Mouse (Mus musculus) Patski (cell line): ENCODE measurements at regions not wholly inside any gene's neighbourhood (a gene's known extent, or its start where the extent isn't known, plus 50 kb on each side); places are given as distances from the start of the nearest gene placed in this dataset.
A peak's percentile ranks its signal among the peaks of the same experiment; 100 is the strongest.

ENCODE experiments used
- ATAC-seq: fragments of 100-300 bp; one replicate; pipeline ENCODE4 v1.8.0; 2021
- CTCF ChIA-PET: fragments of 350-600 bp; sonication (Branson Sonifier 250); formaldehyde crosslinking; loops from one replicate; lab custom pipeline; 2022; ENCODE audit warnings: inconsistent platforms; lab: Charles Lee
- POLR2A ChIA-PET: fragments of 350-600 bp; sonication (Branson Sonifier 250); formaldehyde crosslinking; loops from one replicate; lab custom pipeline; 2022; ENCODE audit warnings: antibody characterized with exemption, inconsistent platforms; lab: Charles Lee
- DNase-seq: peaks from one replicate; pipeline ENCODE4 v3.0.0-alpha.2; 2011; ENCODE audit warnings: low read depth, low spot score
- H3K27me3 ChIP-seq: fragments of 371-371 bp; one replicate; pipeline ENCODE4 v1.5.1; 2021
- CTCF ChIP-seq: fragments of 100-300 bp; IDR thresholded peaks from one replicate; pipeline ENCODE4 v1.5.1; 2021
- in situ Hi-C: fragments of 300-500 bp; cut with MboI; formaldehyde crosslinking; loops from 3 replicates; pipeline ENCODE4 v1.11.1; 2018; ENCODE audit warnings: low pct_unique_long_range_greater_than_20kb, mixed read lengths

DNA sequence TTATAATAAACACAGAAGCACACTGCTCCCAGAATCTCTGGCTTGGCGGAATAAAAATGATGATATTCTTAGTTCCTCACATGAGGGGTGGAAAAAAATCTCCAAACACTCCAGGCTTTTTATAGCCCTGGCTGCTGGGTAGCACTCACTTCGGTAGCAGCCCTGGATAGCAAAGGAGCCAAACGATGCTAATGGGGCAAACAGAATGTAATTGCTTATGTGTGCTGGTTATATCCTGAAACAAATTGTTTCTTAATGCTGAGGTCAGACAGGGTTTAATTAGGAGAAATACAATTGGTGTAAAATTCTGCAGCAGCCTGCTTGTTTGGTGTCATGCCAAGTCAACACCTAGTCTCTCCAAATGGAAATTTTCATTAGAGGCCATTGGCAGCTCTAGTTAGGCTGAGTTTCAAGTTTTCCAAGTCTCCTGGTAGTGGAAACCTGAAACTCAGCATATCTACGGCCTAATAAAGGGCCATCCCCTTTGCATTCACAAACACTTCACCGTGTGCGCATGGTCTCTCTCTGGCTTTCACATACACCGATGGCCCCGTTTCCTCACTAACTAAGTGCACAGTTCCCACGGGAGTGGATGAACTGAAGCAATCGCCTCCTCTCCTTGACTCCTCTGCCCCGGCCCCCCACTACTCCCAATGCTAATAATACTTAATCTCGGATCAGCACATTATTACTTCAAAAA is 524.8 kb upstream of the Nox3 start:
- no peaks in the 10 kb centered on the region for H3K27me3 ChIP-seq
- in situ Hi-C loops = no loop called here
- no peak for DNase-seq
- ATAC-seq = no peak
- ChIA-PET CTCF (no interaction called here), POLR2A (interaction anchor here (0.6 kb wide), 1 partner anchor 656 kb away, joined by 3 read pairs; no protein-coding TSS in a partner anchor)
- TF ChIP-seq CTCF = no peak

DNA sequence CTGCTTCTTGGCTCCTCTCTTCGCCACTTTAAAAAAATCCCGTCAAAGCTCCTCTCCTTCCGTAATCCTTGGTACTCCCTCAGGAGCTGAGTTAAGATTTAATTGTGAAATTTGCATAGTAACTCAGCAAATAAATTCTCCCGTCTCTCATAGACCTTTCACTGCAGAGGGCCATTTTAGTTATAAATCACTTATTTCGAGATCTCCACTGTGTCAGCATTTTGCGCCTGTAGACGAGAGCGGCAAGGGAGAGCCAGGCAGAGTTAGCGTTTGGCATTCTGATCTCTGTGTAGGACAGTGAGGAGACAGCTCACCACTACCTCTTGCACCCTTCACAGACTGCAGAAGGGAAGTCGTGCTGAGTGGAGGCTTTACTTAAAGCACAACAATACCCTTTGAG is 531.8 kb upstream of the Nox3 start:
- H3K27me3 ChIP-seq = no peaks in the 10 kb centered on the region
- in situ Hi-C loops = no loop called here
- DNase-seq (no peak), ATAC-seq (no peak)
- POLR2A ChIA-PET = interaction anchor here (0.5 kb wide), 1 partner anchor 55 kb away, joined by 3 read pairs; no protein-coding TSS in a partner anchor
- no peak for TF ChIP-seq CTCF
- CTCF ChIA-PET = no interaction called here

DNA sequence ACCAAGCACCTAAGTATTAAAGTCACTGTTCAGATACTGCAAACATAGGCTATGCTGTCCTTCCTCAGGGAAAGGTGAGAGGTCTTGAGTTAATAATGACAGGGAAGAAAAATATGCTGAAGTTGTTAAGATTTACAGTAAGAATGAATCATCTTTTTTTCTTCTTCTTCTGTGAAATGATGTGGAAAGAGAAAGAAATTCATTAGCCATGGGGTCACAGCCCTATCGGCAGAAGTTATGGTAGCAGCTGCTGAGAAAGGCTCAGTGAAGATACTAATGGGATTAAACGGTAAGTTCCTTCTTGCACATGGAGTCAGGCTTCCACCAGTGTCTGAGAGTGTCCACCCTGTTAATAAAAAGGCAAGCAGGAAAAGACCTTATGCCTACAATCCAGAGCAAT is 533.9 kb upstream of the Nox3 start:
- in situ Hi-C loops = no loop called here
- CTCF ChIA-PET = no interaction called here
- ATAC-seq (peak; percentile 78), DNase-seq (peak; percentile 38)
- H3K27me3 ChIP-seq = no peaks in the 10 kb centered on the region
- TF ChIP-seq CTCF = peak; percentile 38
- POLR2A ChIA-PET = no interaction called here

DNA sequence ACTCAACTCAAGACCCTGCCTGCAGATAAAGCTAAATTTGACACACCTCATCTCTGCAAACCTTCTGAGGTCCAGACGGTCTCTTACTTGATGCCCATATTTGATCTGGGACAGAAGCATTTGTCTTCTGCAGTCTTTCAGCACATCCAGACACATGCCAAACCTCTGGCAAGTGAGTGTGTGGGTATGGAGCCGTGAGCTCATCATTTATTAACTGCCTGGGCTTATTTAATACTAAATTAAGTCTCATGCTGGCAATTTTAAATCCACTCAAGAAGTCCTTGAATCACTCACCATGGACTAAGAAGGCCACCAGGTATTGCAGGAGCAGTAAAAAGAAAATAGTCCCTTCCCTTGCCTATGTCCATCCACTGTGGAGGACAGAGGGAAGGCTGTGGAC is 554.4 kb upstream of the Nox3 start:
- no peak for DNase-seq
- H3K27me3 ChIP-seq = no peaks in the 10 kb centered on the region
- CTCF ChIA-PET = no interaction called here
- no peak for ATAC-seq
- in situ Hi-C loops = no loop called here
- TF ChIP-seq CTCF = no peak
- POLR2A ChIA-PET = no interaction called here

DNA sequence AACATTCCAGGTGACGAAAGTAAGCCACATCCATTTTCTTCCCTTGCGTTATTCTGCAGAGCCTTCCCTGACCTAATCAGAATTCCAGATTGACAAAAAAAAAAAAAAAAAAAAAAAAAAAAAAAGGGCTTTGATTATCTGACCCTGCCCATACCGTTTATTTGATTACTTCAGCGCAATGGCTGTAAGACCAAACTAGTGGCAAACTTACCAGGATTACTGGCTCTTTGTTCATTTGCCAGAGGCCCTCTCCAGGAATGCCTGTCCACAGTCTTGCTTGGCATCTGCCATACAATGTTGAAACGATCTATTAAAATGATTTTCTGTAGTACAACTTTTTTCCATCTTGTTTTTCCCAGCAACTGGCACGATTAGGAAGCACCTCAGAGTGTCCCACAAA is 569.4 kb upstream of the Nox3 start:
- POLR2A ChIA-PET = no interaction called here
- TF ChIP-seq CTCF = no peak
- H3K27me3 ChIP-seq = no peaks in the 10 kb centered on the region
- in situ Hi-C loops = no loop called here
- ATAC-seq (no peak), DNase-seq (no peak)
- CTCF ChIA-PET = no interaction called here

DNA sequence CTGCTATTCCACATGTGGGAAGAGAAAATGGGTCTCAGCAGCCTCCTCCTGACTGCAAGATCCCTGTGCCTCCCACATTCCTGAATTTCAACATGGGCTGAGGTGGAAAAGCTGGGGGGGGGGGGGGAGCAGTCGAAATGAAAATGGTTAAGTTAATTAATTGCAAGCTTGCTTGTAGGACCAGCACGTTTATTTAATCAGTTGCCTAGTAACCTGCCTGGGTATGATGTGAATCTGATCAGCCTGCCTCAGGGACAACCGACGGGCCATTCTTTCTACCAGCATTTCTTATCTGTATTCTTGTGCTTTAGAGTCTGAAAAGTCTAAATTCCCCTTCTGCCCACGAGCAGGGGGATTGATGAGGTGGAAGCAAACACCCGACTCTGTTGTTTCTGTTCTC is 569.9 kb upstream of the Nox3 start:
- no peak for TF ChIP-seq CTCF
- H3K27me3 ChIP-seq = no peaks in the 10 kb centered on the region
- DNase-seq (no peak), ATAC-seq (no peak)
- ChIA-PET CTCF (no interaction called here), POLR2A (no interaction called here)
- in situ Hi-C loops = no loop called here

DNA sequence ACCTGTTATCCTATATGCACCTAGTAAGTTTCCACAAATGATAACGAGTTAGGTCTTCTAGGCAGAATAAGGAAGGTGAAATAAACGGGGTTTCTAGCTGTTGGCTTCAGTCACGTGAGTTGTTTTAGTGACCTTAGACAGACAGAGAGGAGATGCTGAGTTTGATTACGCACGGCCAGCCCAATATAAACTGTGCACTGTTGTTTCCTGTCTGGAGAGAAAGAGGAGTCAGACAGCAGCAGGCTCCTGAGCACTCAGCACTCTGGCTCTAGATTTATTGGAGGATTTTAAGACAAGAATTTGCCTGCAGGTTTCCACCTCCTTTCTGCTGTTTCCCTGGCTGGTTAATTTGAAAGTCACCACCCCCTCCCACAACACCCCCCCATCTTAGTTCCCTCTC is 570.4 kb upstream of the Nox3 start:
- DNase-seq = no peak
- POLR2A ChIA-PET = no interaction called here
- H3K27me3 ChIP-seq = no peaks in the 10 kb centered on the region
- TF ChIP-seq CTCF = no peak
- in situ Hi-C loops = no loop called here
- CTCF ChIA-PET = no interaction called here
- no peak for ATAC-seq

DNA sequence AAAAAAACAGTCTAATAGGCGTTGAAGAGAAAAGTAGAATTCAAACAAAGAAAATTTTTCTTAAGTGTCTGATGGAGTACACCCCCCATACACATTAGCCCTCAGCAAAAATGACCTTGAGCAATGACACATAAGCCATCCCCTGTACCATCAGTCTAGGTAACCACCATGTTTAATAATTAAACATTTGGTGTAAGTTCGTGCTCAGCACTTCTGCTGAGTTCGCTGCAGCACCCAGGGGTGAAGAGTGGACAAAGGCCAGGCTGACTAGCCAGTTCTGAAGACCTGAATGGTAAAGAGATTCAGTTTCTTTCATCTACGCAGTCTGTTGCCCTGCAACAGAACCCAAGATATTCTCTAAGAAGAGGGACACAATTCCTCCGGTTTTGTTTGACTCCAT is 572.3 kb upstream of the Nox3 start:
- CTCF ChIA-PET = no interaction called here
- POLR2A ChIA-PET = no interaction called here
- TF ChIP-seq CTCF = no peak
- in situ Hi-C loops = no loop called here
- ATAC-seq (peak; percentile 26), DNase-seq (no peak)
- no peaks in the 10 kb centered on the region for H3K27me3 ChIP-seq

DNA sequence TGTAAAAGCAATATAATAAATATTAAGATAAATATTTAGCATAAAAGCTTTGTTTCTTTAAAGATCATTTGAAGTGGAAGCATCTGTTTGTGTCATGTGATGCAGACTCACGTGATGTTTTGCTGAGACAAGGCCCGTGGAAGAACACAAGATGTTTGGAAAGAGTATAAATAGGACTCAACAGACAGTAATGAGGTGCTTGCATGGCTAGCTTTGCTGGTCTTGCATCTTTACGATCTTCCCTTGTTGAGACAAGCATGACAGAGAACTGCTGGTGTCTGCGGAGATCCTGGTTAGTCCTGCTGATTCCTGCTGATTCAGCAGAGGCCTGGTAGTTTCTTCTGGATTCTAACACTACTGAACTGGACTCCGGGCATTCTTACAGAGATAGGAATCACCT is 576.4 kb upstream of the Nox3 start:
- ChIA-PET POLR2A (interaction anchor here (0.5 to 0.6 kb wide), 2 partner anchors 232 to 241 kb away, joined by 3 to 7 read pairs; no protein-coding TSS in a partner anchor), CTCF (no interaction called here)
- no peaks in the 10 kb centered on the region for H3K27me3 ChIP-seq
- no peak for DNase-seq
- TF ChIP-seq CTCF = no peak
- no peak for ATAC-seq
- in situ Hi-C loops = no loop called here

DNA sequence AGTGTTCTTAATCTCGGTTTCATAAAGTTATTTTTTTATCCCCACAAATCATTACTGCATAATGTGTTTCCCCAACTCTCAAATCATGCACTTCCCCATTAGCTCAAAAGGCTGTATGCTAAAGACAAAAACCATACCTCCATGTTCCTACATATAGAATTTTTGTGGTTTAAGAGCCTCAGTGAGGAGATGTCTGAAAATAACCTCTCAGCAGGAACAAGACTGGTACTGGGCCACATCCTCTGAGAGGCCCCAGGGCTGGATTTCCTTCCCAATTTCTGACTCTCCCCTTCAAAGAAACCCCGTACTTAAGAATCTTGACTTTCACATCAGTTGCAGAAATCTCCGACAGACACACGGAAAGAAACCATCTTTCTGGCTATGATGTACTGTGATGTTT is 580.7 kb upstream of the Nox3 start:
- ChIA-PET CTCF (interaction anchor here (1.7 kb wide), 1 partner anchor 13 kb away, joined by 4 read pairs; no protein-coding TSS in a partner anchor), POLR2A (interaction anchor here (0.6 kb wide), 1 partner anchor 965 kb away, joined by 3 read pairs; no protein-coding TSS in a partner anchor)
- in situ Hi-C loops = no loop called here
- DNase-seq = no peak
- ATAC-seq = no peak
- H3K27me3 ChIP-seq = no peaks in the 10 kb centered on the region
- TF ChIP-seq CTCF = no peak

DNA sequence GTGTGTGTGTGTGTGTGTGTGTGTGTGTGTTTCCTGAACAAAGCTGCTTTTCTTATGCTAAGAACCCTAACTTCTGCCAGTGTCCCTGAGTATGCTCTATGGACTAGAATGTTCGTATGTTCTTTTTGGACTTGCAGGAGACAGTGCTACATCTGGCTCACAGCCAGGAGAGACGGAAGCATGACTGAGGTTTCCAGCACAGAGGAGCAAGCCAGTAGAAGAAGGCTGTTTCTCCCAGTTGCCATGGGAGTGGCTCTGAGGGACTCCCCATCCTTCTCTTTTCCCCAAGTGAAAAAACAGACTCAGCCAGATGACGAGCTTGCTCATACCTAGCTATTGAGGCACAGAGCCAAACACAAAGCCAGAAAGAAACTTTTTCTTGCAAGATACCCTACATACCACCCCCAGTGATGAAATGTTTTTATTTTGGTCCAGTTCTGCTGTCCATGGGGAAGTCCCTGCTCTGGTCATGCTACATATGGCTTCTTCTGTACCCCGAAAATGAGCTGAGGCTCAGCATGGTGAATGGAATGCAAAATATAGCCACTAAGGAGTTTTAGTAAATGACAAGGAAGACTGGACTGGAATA is 582.3 kb upstream of the Nox3 start:
- DNase-seq (peak; percentile 73), ATAC-seq (peak; percentile 84)
- ChIA-PET CTCF (interaction anchor here (1.0 to 1.4 kb wide), 2 partner anchors 15 to 16 kb away, joined by 3 read pairs; no protein-coding TSS in a partner anchor), POLR2A (interaction anchor here (0.7 kb wide), 2 partner anchors 347 to 451 kb away, joined by 3 to 4 read pairs; no protein-coding TSS in a partner anchor)
- H3K27me3 ChIP-seq = no peaks in the 10 kb centered on the region
- TF ChIP-seq CTCF = no peak
- in situ Hi-C loops = no loop called here
